Comparison of ENCODE assay signal across 8 mouse cellular contexts in genomic region chr14:24491266-24491981, GRCm38 (mm10). TPM values are rescaled to one million over a fixed set of nuclear protein-coding genes. Genes with fewer than 3 reads are reported as not detected.
DNase-seq lines count a peak whose midpoint lies in the region; ATAC-seq and TF ChIP-seq lines count a peak whose summit lies in the region.

No protein-coding gene starts in this region.

- TF ChIP-seq EP300 in MEL (IDR thresholded peaks at IDR 0.05; ENCODE audit: low read depth in 1 of 2, low read length in 2 of 2) = no peak

- no peak for TF ChIP-seq CTCF in kidney, adult 2 months (conservative IDR thresholded peaks at IDR 0.05; ENCODE audit: insufficient read depth, insufficient read length, low read depth, low read length)
- no peak for TF ChIP-seq CTCF in MEL (IDR thresholded peaks at IDR 0.05 in 2 of 3, conservative IDR thresholded peaks at IDR 0.05 in 1 of 3; ENCODE audit: control insufficient read depth in 1 of 3, insufficient read depth in 1 of 3, low read depth in 2 of 3, low read length in 3 of 3, poor library complexity in 1 of 3, severe bottlenecking in 1 of 3)

- TF ChIP-seq RAD21 in MEL (IDR thresholded peaks at IDR 0.05; ENCODE audit: low read depth, low read length) = no peak

- peaks cover 51% of the 10 kb centered on the region for H3K79me2 ChIP-seq in MEL (ENCODE audit: control insufficient read depth, insufficient read depth, low read length, poor library complexity)

- peak overlapping the region; percentile 68 for H3K4me3 ChIP-seq in kidney, adult 2 months (ENCODE audit: insufficient read depth, low read depth, low read length)
- H3K4me3 ChIP-seq in MEL (ENCODE audit: control insufficient read depth in 1 of 2, insufficient read depth in 1 of 2, low read depth in 2 of 2, low read length in 2 of 2) = peak overlapping the region; percentile 87 to 97
- peak overlapping the region; percentile 97 for H3K4me3 ChIP-seq in hindbrain, embryonic 10.5 days
- H3K4me3 ChIP-seq in midbrain, embryonic 12.5 days = peak overlapping the region; percentile 83

- 4% methylated on average over 11 of the region's 11 CpGs for WGBS in kidney, adult 2 months
- WGBS in hindbrain, embryonic 10.5 days = 7% methylated on average over 11 of the region's 11 CpGs
- 8% methylated on average over 11 of the region's 11 CpGs for WGBS in midbrain, embryonic 12.5 days

- H3K27ac ChIP-seq in kidney, adult 2 months (ENCODE audit: insufficient read depth, low read depth, low read length) = no peak overlapping the region
- H3K27ac ChIP-seq in MEL (ENCODE audit: control insufficient read depth, low read depth, low read length) = peak overlapping the region; percentile 66
- peak overlapping the region; percentile 98 for H3K27ac ChIP-seq in hindbrain, embryonic 10.5 days
- H3K27ac ChIP-seq in midbrain, embryonic 12.5 days (replicated peaks) = peak overlapping the region; percentile 84

- no peak for ATAC-seq in midbrain, embryonic 12.5 days (ENCODE audit: low FRiP score, low read depth)

- intact Hi-C loops in gastrocnemius, postnatal 36 days (cut with DNase I) = no loop called here

- H3K36me3 ChIP-seq in kidney, adult 2 months (ENCODE audit: control insufficient read depth, insufficient read depth, low read length) = peaks cover 6% of the 10 kb centered on the region
- peaks cover 36 to 38% of the 10 kb centered on the region in 2 experiments for H3K36me3 ChIP-seq in MEL (ENCODE audit: control insufficient read depth in 1 of 2, insufficient read depth in 2 of 2, low read length in 2 of 2)
- peaks cover 46% of the 10 kb centered on the region for H3K36me3 ChIP-seq in hindbrain, embryonic 10.5 days
- peaks cover 44% of the 10 kb centered on the region for H3K36me3 ChIP-seq in midbrain, embryonic 12.5 days

- H3K4me1 ChIP-seq in kidney, adult 2 months (ENCODE audit: control insufficient read depth, insufficient read depth, low read length) = peaks cover 5% of the 10 kb centered on the region; the same call in 1 of the 2 replicates
- H3K4me1 ChIP-seq in MEL (ENCODE audit: control insufficient read depth in 1 of 2, insufficient read depth in 2 of 2, low read length in 2 of 2) = peaks cover 0 to 18% of the 10 kb centered on the region in 2 experiments; a peak in 2 of 4 replicates
- peaks cover 41% of the 10 kb centered on the region for H3K4me1 ChIP-seq in hindbrain, embryonic 10.5 days (replicated peaks)
- H3K4me1 ChIP-seq in midbrain, embryonic 12.5 days = peaks cover 32% of the 10 kb centered on the region

- peak overlapping the region; percentile 100 for H3K9ac ChIP-seq in MEL (ENCODE audit: control insufficient read depth, low read depth, low read length, poor library complexity, severe bottlenecking)
- H3K9ac ChIP-seq in midbrain, embryonic 12.5 days (replicated peaks) = peak overlapping the region; percentile 96

- no peaks in the 10 kb centered on the region for H3K27me3 ChIP-seq in kidney, adult 2 months (replicated peaks; ENCODE audit: control insufficient read depth, insufficient read depth, low read length)
- H3K27me3 ChIP-seq in MEL (ENCODE audit: control insufficient read depth in 1 of 2, insufficient read depth in 2 of 2, low read length in 2 of 2) = no peaks in the 10 kb centered on the region
- H3K27me3 ChIP-seq in hindbrain, embryonic 10.5 days (ENCODE audit: insufficient read depth, poor library complexity, severe bottlenecking) = no peaks in the 10 kb centered on the region
- H3K27me3 ChIP-seq in midbrain, embryonic 12.5 days = no peaks in the 10 kb centered on the region

- no peaks in the 10 kb centered on the region for H3K9me3 ChIP-seq in MEL (replicated peaks; ENCODE audit: insufficient read depth, low read length)
- no peaks in the 10 kb centered on the region for H3K9me3 ChIP-seq in hindbrain, embryonic 10.5 days
- no peaks in the 10 kb centered on the region for H3K9me3 ChIP-seq in midbrain, embryonic 12.5 days

- H3K4me2 ChIP-seq in midbrain, embryonic 12.5 days (replicated peaks) = peak overlapping the region; percentile 91

- no peak for DNase-seq in kidney, adult 2 months
- DNase-seq in kidney, postnatal 25 days = no peak
- DNase-seq in MEL (ENCODE audit: low read depth, low spot score) = peak; percentile 55
- DNase-seq in hindbrain, embryonic 10.5 days (ENCODE audit: low spot score) = no peak
- no peak for DNase-seq in gastrocnemius, postnatal 36 days
- DNase-seq in adrenal gland, adult 18-20 months (ENCODE audit: low spot score in 2 of 2) = no peak
- no peak for DNase-seq in gastrocnemius, postnatal 4 days (ENCODE audit: low spot score in 2 of 2)

- TF ChIP-seq POLR2A in kidney, adult 2 months (IDR thresholded peaks at IDR 0.05; ENCODE audit: low read depth, low read length) = no peak
- TF ChIP-seq POLR2A in MEL (IDR thresholded peaks at IDR 0.05; ENCODE audit: control insufficient read depth in 1 of 2, insufficient read depth in 1 of 2, low read depth in 1 of 2, low read length in 2 of 2, poor library complexity in 1 of 2) = no peak

TF ChIP-seq in MEL, 35 proteins besides CTCF, POLR2A, EP300 and RAD21:
- TF ChIP-seq SMC3 (IDR thresholded peaks at IDR 0.05; ENCODE audit: low read depth, low read length) = no peak
- peak; percentile 44; the same call in 1 of the 2 replicates for TF ChIP-seq TBP (IDR thresholded peaks at IDR 0.05; ENCODE audit: low read depth, low read length)
- no peak for TF ChIP-seq KAT2A (conservative IDR thresholded peaks at IDR 0.05; ENCODE audit: low read depth, low read length)
- peak; percentile 41; the same call in 1 of the 2 replicates for TF ChIP-seq USF1 (IDR thresholded peaks at IDR 0.05; ENCODE audit: low read depth, low read length)
- TF ChIP-seq CHD1 (IDR thresholded peaks at IDR 0.05; ENCODE audit: low read depth, low read length) = peak; percentile 82; the same call in 1 of the 2 replicates
- TF ChIP-seq NELFE (IDR thresholded peaks at IDR 0.05; ENCODE audit: low read depth, low read length) = no peak
- 0 out of 2 replicates have a peak, but pooled peaks have one; percentile 10 for TF ChIP-seq POLR2AphosphoS5 (IDR thresholded peaks at IDR 0.05; ENCODE audit: borderline replicate concordance, low read depth, low read length)
- TF ChIP-seq SIN3A (IDR thresholded peaks at IDR 0.05; ENCODE audit: low read length) = peak; percentile 56; the same call in 1 of the 2 replicates

RNA-seq across cellular contexts. Expression of gene Rps24, which starts 4.5 kb away (rescaled TPM):
- polyA plus RNA-seq in kidney, adult 2 months (2012; rRNA removed) = 632 and 749 TPM in 2 replicates
- 2,513 and 2,687 TPM in 2 replicates for total RNA-seq in MEL (2012; rRNA removed)
- 1,000 to 10,000 TPM in 1 of 2 experiments, not detected in 1; 2,914 TPM for polyA plus RNA-seq in MEL (2012; ENCODE audit: insufficient read depth in 1 of 2, insufficient read length in 2 of 2, low read depth in 1 of 2, low replicate concordance in 2 of 2, missing spikeins in 1 of 2)
- polyA plus RNA-seq in hindbrain, embryonic 10.5 days (2016; fragmentation: Nextera tagmentation; extraction: Ambion mirVana) = 962 and 1,047 TPM in 2 replicates
- 901 and 946 TPM in 2 replicates for polyA plus RNA-seq in midbrain, embryonic 12.5 days (2016; fragmentation: Nextera tagmentation; extraction: Ambion mirVana)
- 100 to 1,000 TPM; 605 to 696 TPM for total RNA-seq in gastrocnemius, postnatal 36 days (2021)
- total RNA-seq in adrenal gland, adult 18-20 months (2021) = 1,000 to 10,000 TPM; 1,551 to 1,745 TPM
- 1,000 to 10,000 TPM; 1,547 to 1,580 TPM for total RNA-seq in gastrocnemius, postnatal 4 days (2021)

RNA-seq across cellular contexts. Expression of gene Polr3a, which starts 4.6 kb away (rescaled TPM):
- polyA plus RNA-seq in kidney, adult 2 months (2012; rRNA removed) = 8.5 and 9.6 TPM in 2 replicates
- total RNA-seq in MEL (2012; rRNA removed) = 22.8 and 24.0 TPM in 2 replicates
- polyA plus RNA-seq in MEL (2012; ENCODE audit: insufficient read depth in 1 of 2, insufficient read length in 2 of 2, low read depth in 1 of 2, low replicate concordance in 2 of 2, missing spikeins in 1 of 2) = 10 to 100 TPM in 1 of 2 experiments, not detected in 1; 26.6 TPM
- 19.2 and 22.4 TPM in 2 replicates for polyA plus RNA-seq in hindbrain, embryonic 10.5 days (2016; fragmentation: Nextera tagmentation; extraction: Ambion mirVana)
- polyA plus RNA-seq in midbrain, embryonic 12.5 days (2016; fragmentation: Nextera tagmentation; extraction: Ambion mirVana) = 22.5 and 24.5 TPM in 2 replicates
- total RNA-seq in gastrocnemius, postnatal 36 days (2021) = 1 to 10 TPM; 6.2 to 9.0 TPM
- 10 to 100 TPM; 15.6 to 19.4 TPM for total RNA-seq in adrenal gland, adult 18-20 months (2021)
- 10 to 100 TPM; 14.3 to 16.8 TPM for total RNA-seq in gastrocnemius, postnatal 4 days (2021)
